Mouse (Mus musculus): ENCODE results near the gene Kxd1. TPM values are rescaled to one million over a fixed set of nuclear protein-coding genes. Genes with fewer than 3 reads are reported as not detected.
A peak's percentile ranks its signal among the peaks of the same experiment; 100 is the strongest.
"Not testable (repeated sequence)": the region's sequence is repeated elsewhere in the genome, so short reads cannot be mapped to it uniquely, and the experiment has no call there.

Kxd1 gene
- polyA plus RNA-seq, 1 experiment from 2014 or later = 46.4 TPM

- ATAC-seq (replicated peaks) = no peak
- H3K9me3 ChIP-seq = no peaks in the 10 kb centered on the region
- no peaks in the 10 kb centered on the region for H3K27me3 ChIP-seq (replicated peaks)
- H3K36me3 ChIP-seq (replicated peaks) = peaks cover 28% of the 10 kb centered on the region
- peaks cover 33% of the 10 kb centered on the region for H3K4me1 ChIP-seq
- WGBS = 33% methylated on average over 13 of the region's 13 CpGs
- H3K4me2 ChIP-seq = peak overlapping the region; percentile 79
- H3K4me3 ChIP-seq = peak overlapping the region; percentile 87
- peak overlapping the region; percentile 90 for H3K27ac ChIP-seq
- H3K9ac ChIP-seq = peak overlapping the region; percentile 88
Observed at GRCm38 (mm10) chr8:70528182-70528797, 534 bp upstream of the Kxd1 start.

GRCm38 (mm10) chr8:70527111-70527511, 645 bp downstream of the Kxd1 start:
- Histone ChIP-seq H3K4me2 (peak overlapping the region; percentile 79), H3K4me3 (peak overlapping the region; percentile 87), H3K27me3 (replicated peaks) (no peaks in the 10 kb centered on the region), H3K9ac (peak overlapping the region; percentile 88), H3K27ac (peak overlapping the region; percentile 90), H3K4me1 (peaks cover 39% of the 10 kb centered on the region), H3K9me3 (no peaks in the 10 kb centered on the region), H3K36me3 (replicated peaks) (peaks cover 20% of the 10 kb centered on the region)
- WGBS = 4% methylated on average over 8 of the region's 8 CpGs
- no peak for ATAC-seq (replicated peaks)

GRCm38 (mm10) chr8:70522592-70523403, 5.0 kb downstream of the Kxd1 start:
- H3K36me3 ChIP-seq (replicated peaks) = no peaks in the 10 kb centered on the region
- peak; percentile 85 for ATAC-seq (replicated peaks)
- H3K27ac ChIP-seq = peak overlapping the region; percentile 79
- H3K9ac ChIP-seq = peak overlapping the region; percentile 68
- peak overlapping the region; percentile 64 for H3K4me3 ChIP-seq
- H3K27me3 ChIP-seq (replicated peaks) = no peaks in the 10 kb centered on the region
- no peaks in the 10 kb centered on the region for H3K9me3 ChIP-seq
- H3K4me2 ChIP-seq = peak overlapping the region; percentile 72
- H3K4me1 ChIP-seq = peaks cover 26% of the 10 kb centered on the region
- WGBS = 1% methylated on average over 49 of the region's 51 CpGs

- Histone ChIP-seq H3K36me3 (replicated peaks) (no peaks in the 10 kb centered on the region), H3K27ac (no peak overlapping the region), H3K4me2 (no peak overlapping the region), H3K9ac (no peak overlapping the region), H3K4me1 (peaks cover 15% of the 10 kb centered on the region), H3K4me3 (no peak overlapping the region), H3K27me3 (replicated peaks) (no peaks in the 10 kb centered on the region), H3K9me3 (no peaks in the 10 kb centered on the region)
- 68% methylated on average over 2 of the region's 2 CpGs for WGBS
- ATAC-seq (replicated peaks) = no peak
Observed at GRCm38 (mm10) chr8:70519606-70520005, 8.2 kb downstream of the Kxd1 start.

GRCm38 (mm10) chr8:70519043-70519442, 8.7 kb downstream of the Kxd1 start:
- ATAC-seq (replicated peaks) = no peak
- Histone ChIP-seq H3K27me3 (replicated peaks) (no peaks in the 10 kb centered on the region), H3K36me3 (replicated peaks) (no peaks in the 10 kb centered on the region), H3K4me2 (no peak overlapping the region), H3K9me3 (no peaks in the 10 kb centered on the region), H3K9ac (no peak overlapping the region), H3K27ac (no peak overlapping the region), H3K4me3 (no peak overlapping the region), H3K4me1 (peaks cover 15% of the 10 kb centered on the region)
- WGBS = 95% methylated on average over 6 of the region's 6 CpGs

- no peak for ATAC-seq (replicated peaks)
- Histone ChIP-seq H3K9me3 (no peaks in the 10 kb centered on the region), H3K4me2 (no peak overlapping the region), H3K4me1 (peaks cover 9% of the 10 kb centered on the region), H3K27me3 (replicated peaks) (no peaks in the 10 kb centered on the region), H3K9ac (no peak overlapping the region), H3K27ac (no peak overlapping the region), H3K4me3 (no peak overlapping the region), H3K36me3 (replicated peaks) (no peaks in the 10 kb centered on the region)
- WGBS = 70% methylated on average over 10 of the region's 10 CpGs
Observed at GRCm38 (mm10) chr8:70517940-70518643, 9.7 kb downstream of the Kxd1 start.

- Histone ChIP-seq H3K4me1 (peaks cover 20% of the 10 kb centered on the region), H3K4me2 (no peak overlapping the region), H3K9me3 (no peaks in the 10 kb centered on the region), H3K4me3 (no peak overlapping the region), H3K36me3 (replicated peaks) (no peaks in the 10 kb centered on the region), H3K27ac (no peak overlapping the region), H3K27me3 (replicated peaks) (no peaks in the 10 kb centered on the region), H3K9ac (no peak overlapping the region)
- ATAC-seq (replicated peaks) = no peak
- 83% methylated on average over 2 of the region's 2 CpGs for WGBS
Observed at GRCm38 (mm10) chr8:70513441-70513840, 14.3 kb downstream of the Kxd1 start.

GRCm38 (mm10) chr8:70512253-70512903, 15.4 kb downstream of the Kxd1 start:
- no peak overlapping the region for H3K27ac ChIP-seq
- H3K27me3 ChIP-seq (replicated peaks) = no peaks in the 10 kb centered on the region
- H3K9ac ChIP-seq = no peak overlapping the region
- WGBS = 90% methylated on average over 11 of the region's 11 CpGs
- peaks cover 22% of the 10 kb centered on the region for H3K4me1 ChIP-seq
- H3K4me3 ChIP-seq = no peak overlapping the region
- peaks cover 7% of the 10 kb centered on the region; the same call in 1 of the 2 replicates for H3K36me3 ChIP-seq (replicated peaks)
- no peaks in the 10 kb centered on the region for H3K9me3 ChIP-seq
- ATAC-seq (replicated peaks) = no peak
- H3K4me2 ChIP-seq = no peak overlapping the region

- Histone ChIP-seq H3K4me2 (no peak overlapping the region), H3K27me3 (replicated peaks) (no peaks in the 10 kb centered on the region), H3K27ac (no peak overlapping the region), H3K4me3 (no peak overlapping the region), H3K36me3 (replicated peaks) (peaks cover 8% of the 10 kb centered on the region; the same call in 1 of the 2 replicates), H3K4me1 (peaks cover 25% of the 10 kb centered on the region), H3K9me3 (no peaks in the 10 kb centered on the region), H3K9ac (no peak overlapping the region)
- ATAC-seq (replicated peaks) = no peak
- WGBS = 92% methylated on average over 2 of the region's 2 CpGs
Observed at GRCm38 (mm10) chr8:70511770-70512169, 16.0 kb downstream of the Kxd1 start.

GRCm38 (mm10) chr8:70511174-70511573, 16.6 kb downstream of the Kxd1 start:
- Histone ChIP-seq H3K4me2 (peak overlapping the region; percentile 95), H3K4me1 (peaks cover 27% of the 10 kb centered on the region), H3K4me3 (peak overlapping the region; percentile 88), H3K27ac (peak overlapping the region; percentile 97)
- 91% methylated on average over 6 of the region's 6 CpGs for WGBS
- not testable (repeated sequence) for H3K27me3 ChIP-seq (replicated peaks); H3K36me3 ChIP-seq (replicated peaks); ATAC-seq (replicated peaks); H3K9me3 ChIP-seq; H3K9ac ChIP-seq

- Histone ChIP-seq H3K9me3 (no peaks in the 10 kb centered on the region), H3K4me1 (peaks cover 33% of the 10 kb centered on the region), H3K4me2 (peak within 1 kb of the TSS; percentile 95), H3K27ac (peak within 1 kb of the TSS; percentile 97), H3K36me3 (replicated peaks) (peaks cover 8% of the 10 kb centered on the region; the same call in 1 of the 2 replicates), H3K4me3 (peak within 1 kb of the TSS; percentile 88), H3K9ac (peak within 1 kb of the TSS; percentile 88), H3K27me3 (replicated peaks) (no peaks in the 10 kb centered on the region)
- WGBS = 1% methylated on average over 74 of the region's 74 CpGs
- peak; percentile 86 for ATAC-seq (replicated peaks)
Observed at GRCm38 (mm10) chr8:70510228-70510915, 17.4 kb downstream of the Kxd1 start, which contains the start of gene Uba52. Uba52 (minus strand) TSS chr8:70510801.

All from midbrain, embryonic 15.5 days (tissue).